Mouse (Mus musculus) lung, postnatal 14 days (tissue): ENCODE measurements around the gene Rheb.
"Not testable (repeated sequence)": the region's sequence is repeated elsewhere in the genome, so short reads cannot be mapped to it uniquely, and the experiment has no call there.

Experiments
- DNase-seq: peaks from one replicate; pipeline ENCODE4 v3.0.0; 2021

The Rheb gene

DNA sequence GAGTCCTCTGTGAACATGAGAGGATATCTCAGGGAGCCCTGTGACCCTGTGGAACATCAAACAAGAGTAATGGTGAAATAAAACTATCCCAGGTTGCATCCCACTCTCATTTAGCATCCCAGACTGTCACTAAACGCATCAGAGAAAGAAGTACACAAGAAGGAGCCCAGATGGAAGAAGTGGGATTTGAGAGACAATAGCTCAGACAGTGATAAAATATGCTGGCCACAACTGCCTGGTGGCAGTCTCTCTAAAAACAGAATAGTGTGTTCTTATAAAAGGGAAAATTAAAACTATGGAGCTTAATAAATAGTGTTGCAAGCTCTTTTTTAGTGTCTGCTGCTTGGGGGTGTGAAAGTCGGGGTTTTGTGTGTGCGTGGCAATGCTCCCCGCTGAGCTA is 59.5 kb downstream of the Rheb start:
- no peak for DNase-seq

GRCm38 (mm10) chr5:24781048-24781447 is 61.4 kb downstream of the Rheb start:
- DNase-seq = no peak

DNA sequence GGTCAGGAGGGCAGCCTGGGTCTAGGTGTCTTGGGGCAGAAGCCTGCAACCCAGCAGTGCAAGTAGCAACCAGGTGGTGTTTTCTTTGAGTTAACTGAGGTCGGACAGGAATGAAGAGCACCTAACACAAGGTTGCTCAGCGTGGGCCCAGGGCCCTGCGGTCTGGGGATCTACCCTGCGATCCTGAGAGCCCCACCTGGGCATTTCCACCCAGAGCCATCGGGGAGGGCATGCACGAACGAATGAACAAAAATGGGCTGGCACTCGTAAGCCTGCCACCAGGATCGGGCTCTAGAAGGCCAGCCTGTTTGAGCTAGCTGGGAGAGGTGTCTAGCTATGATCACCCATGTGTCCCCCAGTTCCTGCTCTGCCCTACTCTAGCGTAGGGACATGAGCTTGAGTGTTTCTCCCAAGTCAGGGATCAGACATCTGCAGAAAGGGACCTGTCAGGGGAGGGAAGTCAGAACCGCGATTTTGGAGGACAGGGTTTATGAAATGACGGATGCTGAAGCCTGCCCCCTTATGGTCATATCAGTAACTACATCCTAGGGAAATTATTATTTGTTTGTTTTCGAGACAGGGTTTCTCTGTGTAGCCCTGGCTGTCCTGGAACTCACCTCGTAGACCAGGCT is 62.4 kb downstream of the Rheb start:
- DNase-seq = peak; percentile 44

DNA sequence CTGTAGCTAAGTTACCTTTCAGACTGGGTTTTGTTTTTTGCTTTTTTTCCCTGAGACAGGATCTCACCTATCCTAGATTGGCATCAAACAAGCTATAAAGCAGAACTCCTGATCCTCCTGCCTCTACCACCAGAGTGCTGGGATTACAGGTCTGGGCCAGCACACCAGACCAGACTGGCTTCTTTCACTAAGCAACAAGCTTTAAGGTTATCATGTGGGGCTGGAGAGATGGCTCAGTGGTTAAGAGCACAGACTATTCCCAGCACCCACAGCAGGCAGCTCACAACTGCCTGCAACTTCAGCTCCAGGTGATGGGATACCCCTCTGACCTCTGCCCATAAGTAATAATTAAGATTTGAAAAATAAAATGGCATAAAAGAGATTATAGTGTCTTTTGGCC is 63.1 kb downstream of the Rheb start:
- no peak for DNase-seq

- DNase-seq = no peak
These were observed 63.6 kb downstream of the Rheb start for GRCm38 (mm10) chr5:24778843-24779140.

GRCm38 (mm10) chr5:24778082-24778842 is 64.2 kb downstream of the Rheb start:
- no peak for DNase-seq

DNA sequence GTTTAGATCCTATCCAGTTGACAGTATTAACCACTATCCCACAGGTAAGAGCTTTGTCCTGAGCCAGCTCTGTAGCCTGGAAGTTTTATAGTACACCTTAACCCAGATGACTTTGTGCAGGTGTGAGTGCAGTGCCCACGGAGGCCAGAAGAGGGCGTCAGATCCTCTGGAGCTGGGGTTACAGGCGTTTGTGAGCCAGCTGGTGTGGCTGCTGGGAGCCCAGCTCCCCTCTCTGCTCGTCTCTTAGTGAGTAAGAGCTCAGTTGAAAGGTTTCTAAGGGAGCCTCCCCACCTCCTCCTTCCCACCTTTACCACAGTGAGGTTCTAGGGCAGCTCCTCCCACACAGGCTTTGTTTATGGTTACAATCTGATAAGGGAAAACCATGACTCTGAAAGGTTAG is 65.7 kb downstream of the Rheb start:
- DNase-seq = no peak

GRCm38 (mm10) chr5:24774549-24774948 is 67.9 kb downstream of the Rheb start:
- DNase-seq = not testable (repeated sequence)

GRCm38 (mm10) chr5:24757816-24758215 is 84.6 kb downstream of the Rheb start, which contains the start of gene Crygn:
Gene Crygn, minus strand, starts transcription at chr5:24758008.
- DNase-seq = no peak

DNA sequence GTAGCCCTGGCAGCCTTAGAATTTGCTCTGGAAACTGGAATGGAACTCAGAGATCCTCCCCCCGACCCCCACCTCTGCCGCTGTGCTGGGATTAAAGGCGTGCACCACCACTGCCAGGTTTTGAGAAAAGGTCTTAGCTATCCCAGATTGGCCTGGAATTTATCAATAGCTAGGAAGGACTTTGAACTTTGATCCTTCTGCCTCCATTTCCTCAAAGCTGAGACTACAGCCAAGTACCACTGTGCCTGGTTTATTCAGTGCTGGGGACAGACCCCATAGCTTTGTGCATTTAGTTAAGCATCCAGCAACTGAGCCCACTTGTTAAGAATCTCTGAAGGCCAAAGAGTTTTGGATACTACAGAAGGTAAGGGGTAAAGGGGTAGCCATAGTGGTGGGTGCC is 85.5 kb downstream of the Rheb start:
- no peak for DNase-seq
